Mouse (Mus musculus): ENCODE data around the gene Mgat1.

DNA sequence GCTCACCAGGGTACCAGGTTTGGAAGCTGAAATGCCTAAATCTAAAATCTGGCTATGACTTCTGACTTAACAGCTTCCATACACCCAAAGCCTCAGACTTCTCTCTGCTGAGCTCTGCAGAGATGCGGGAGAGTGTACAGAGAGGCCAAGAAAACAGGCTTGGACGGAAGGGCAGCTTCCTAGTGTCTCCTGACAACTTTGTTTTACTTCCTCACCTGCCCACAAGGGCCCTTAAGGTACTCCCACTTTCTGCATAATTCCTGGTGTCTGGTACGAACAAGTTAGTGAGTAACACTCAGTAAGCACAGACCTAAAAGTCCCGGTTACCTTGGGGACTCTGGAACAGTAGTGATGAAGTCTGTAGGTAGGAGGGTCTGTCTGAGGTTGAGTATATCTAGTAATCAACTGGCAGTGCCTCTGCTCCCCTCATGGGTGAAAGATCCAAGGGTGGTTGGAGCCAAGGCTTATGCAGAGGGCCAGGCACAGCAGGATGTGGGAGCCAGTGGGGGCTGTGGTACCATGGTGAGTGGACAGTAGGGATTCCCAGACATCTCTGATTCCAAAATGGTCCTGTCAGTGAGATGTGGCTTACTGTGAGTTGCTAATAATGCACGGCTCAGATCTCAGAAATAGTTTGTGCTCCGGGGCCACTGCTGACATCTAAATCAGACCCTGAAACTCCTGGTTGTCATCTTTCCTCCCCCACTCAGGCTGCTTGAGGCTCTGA lies 5.1 kb downstream of the Mgat1 start:
- TF ChIP-seq CTCF (IDR thresholded peaks at IDR 0.05; ENCODE audit: control insufficient read depth, insufficient read depth, insufficient read length) (no peak), USF1 (IDR thresholded peaks at IDR 0.05; ENCODE audit: low read depth) (no peak), MAX (IDR thresholded peaks at IDR 0.05) (no peak)

Data from C2C12 (cell line).